Mouse (Mus musculus) erythroid progenitor cell, adult 5-6 weeks (primary cell): ENCODE data around the gene Ly9. TPM values are rescaled to one million over a fixed set of nuclear protein-coding genes. Genes with fewer than 3 reads are reported as not detected.

Source experiments
- ATAC-seq: replicated peaks from 2 replicates; pipeline ENCODE4 v1.8.0; 2016; ENCODE audit warnings: moderate number of reproducible peaks, mild to moderate bottlenecking, moderate TSS enrichment, inconsistent platforms; ENCODE audit not compliant: poor library complexity, low FRiP score, severe bottlenecking
- total RNA-seq, 2 experiments: library from RNA; stranded (forward) in 1 of 2; stranded (reverse) in 1 of 2; fragments of 150-400 nt in 1 of 2; fragments of 186-747, 209-891 nt in 1 of 2; gene quantifications; 2 replicates each; pipeline versions ENCODE4 v1.2.3 to v1.2.4; 2015 to 2017; ENCODE audit warnings: low replicate concordance in 2 of 2

Ly9 gene
- total RNA-seq (2015; ENCODE audit: low replicate concordance) (9.2 and 14.4 TPM in 2 replicates), total RNA-seq (2017; ENCODE audit: low replicate concordance) (6.7 and 15.0 TPM in 2 replicates)

- no peak for ATAC-seq
Measured at GRCm38 (mm10) chr1:171607176-171607575, at the start of gene Ly9. TSS of gene Ly9 (minus strand) at chr1:171607410.

DNA sequence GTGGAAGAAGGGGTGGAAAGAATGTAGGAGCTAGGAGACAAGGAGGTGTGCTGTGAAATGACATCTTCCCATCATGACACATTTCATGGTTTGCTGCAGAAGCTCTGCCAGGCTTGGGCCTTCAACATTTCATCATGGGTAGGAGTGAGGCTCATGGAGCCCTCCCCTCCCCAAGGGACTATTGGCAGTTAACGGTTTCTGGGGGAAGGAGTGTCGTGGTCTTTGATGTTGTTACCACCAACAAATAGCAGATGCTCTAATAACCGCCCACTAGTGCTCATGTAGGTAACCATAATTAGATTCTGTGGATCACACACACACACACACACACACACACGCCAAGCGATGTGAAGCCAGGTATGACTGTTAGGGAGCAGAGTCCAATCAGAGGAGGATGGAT is 45.5 kb upstream of the Ly9 start, which contains the start of gene Slamf7:
TSS of gene Slamf7 (minus strand) at position 302 of the 400 bp plus-strand sequence.
- ATAC-seq, result no peak

- ATAC-seq, result no peak
Measured at GRCm38 (mm10) chr1:171648840-171649239, 41.6 kb upstream of the Ly9 start.

DNA sequence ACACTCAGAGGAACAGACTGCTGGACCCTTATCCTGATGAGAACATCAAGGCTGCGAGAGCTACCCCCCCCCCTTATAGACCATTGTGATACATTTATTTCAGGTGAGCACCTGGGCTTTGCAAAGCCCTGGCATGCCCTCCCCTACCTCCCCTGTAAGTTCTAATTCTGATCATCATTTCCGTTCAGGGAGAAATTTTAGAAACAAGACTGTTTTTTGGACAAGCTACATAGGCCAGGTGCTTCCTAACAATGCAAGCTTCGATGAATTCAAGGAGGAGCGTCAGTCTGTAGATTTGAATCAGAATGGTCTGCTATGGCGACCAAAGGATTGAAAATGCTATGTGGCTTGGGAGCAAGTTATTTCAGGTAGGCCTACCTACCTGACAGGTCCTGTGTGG is 40.5 kb upstream of the Ly9 start:
- ATAC-seq, result no peak

DNA sequence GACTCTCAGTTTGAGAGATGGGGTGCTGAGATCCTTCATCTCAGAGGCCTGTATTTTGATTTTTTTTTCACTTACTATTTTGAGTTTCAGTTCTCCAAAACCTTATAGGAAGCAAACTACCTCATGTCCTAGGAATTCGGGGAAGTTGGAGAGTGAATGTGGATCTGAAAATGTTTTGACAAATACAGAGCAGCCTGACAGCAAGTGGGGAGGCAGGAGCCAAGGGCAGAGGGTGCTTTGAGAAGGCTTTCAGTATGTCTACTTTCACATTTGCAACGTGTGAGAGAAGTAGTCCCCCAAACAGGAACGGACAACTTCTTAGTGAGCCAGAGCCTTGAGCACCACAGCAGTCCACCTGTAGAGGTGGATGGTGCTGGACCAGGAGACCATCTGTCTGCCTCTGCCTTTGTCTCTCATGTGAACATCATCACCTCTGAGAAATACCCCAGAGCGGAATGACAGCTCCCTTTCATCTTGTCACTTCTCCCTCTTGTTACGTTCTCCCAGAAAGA is 39.3 kb upstream of the Ly9 start:
- ATAC-seq, result no peak

GRCm38 (mm10) chr1:171643612-171644011 is 36.4 kb upstream of the Ly9 start:
- no peak for ATAC-seq

GRCm38 (mm10) chr1:171640796-171641195 is 33.6 kb upstream of the Ly9 start:
- no peak for ATAC-seq

DNA sequence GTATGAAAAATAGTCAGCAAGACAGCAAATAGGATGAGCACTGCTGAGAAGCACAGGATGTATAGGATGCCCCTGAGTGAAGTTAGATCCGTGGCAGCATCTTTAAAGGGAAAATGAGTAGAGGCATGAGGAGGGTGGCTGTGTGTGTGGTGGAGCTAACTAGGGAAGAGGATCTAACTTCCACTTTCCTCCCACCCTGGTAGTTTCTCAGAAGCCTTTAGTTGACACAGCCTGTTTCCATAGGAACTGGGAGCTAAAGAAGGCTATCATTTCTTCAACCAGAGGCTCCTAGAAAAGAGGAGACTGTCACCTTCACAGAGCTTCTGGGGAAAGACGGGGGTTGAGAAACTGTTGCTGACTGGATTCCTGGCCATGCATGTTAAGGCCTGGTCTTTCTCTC is 31.5 kb upstream of the Ly9 start:
- no peak for ATAC-seq

GRCm38 (mm10) chr1:171637101-171637500 is 29.9 kb upstream of the Ly9 start:
- ATAC-seq, result no peak

DNA sequence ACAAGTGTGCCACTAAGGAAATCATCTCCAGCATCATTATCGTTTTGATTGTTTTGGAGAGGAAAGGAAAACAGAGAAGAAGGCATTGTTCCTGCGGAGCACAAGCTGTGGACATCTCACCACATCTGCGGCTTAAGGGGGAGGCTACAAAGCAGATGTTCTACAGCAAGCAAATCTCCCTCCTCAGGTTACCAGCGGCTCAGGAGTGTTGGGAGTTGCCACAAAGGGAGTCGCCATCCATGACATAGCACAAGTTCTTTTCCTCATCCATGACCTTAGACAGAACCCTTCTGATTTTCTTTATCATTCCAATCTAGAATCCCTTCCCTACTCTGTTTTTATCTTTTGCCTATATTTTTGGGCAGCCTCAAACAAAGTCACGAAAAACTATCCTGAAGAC is 28.5 kb upstream of the Ly9 start:
- ATAC-seq, result no peak

GRCm38 (mm10) chr1:171631447-171631846 is 24.2 kb upstream of the Ly9 start:
- ATAC-seq, result no peak

DNA sequence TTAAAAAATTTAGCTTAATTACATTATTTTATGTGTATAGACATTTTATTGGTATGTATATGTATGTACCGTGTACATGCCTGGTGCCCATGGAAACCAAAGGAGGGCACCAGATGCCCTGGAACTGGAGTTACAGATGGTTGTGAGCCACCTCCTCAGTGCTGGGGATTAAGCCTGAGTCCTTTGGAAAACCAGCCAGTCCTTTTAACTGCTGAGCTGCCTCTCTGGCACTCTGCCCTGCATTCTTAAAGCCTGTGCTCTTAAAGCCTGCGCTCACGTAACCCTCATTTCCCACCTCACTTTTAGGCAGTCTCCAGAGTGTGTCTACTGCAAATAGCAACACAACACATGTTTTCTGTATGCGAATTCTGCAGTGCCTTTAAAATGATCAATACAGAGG is 23.7 kb upstream of the Ly9 start:
- ATAC-seq, result no peak

GRCm38 (mm10) chr1:171630041-171630440 is 22.8 kb upstream of the Ly9 start:
- no peak for ATAC-seq

- ATAC-seq, result no peak
Measured at GRCm38 (mm10) chr1:171629168-171629567, 22.0 kb upstream of the Ly9 start.

DNA sequence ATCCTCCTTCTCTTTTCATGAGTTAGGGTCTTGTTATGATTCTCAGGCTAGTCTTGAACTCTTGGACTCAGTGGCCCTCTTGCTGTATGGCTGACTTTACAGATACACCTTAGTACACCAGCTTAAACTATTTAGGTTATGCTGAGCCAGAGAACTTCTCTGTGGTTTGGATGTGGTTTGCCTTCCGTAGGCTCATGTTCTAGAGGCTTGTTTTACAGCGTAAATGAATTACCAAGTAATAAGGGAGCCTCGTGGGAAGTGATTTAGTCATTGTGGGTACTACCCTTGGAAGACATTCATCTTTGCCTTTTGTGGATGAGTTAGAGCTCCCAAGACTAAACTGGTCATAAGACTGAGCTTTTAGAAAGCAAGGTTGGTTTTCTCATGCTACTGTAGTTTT is 20.6 kb upstream of the Ly9 start:
- ATAC-seq, result no peak

GRCm38 (mm10) chr1:171620091-171620490 is 12.9 kb upstream of the Ly9 start:
- ATAC-seq, result no peak

- ATAC-seq, result no peak
Measured at GRCm38 (mm10) chr1:171619645-171620044, 12.4 kb upstream of the Ly9 start.

DNA sequence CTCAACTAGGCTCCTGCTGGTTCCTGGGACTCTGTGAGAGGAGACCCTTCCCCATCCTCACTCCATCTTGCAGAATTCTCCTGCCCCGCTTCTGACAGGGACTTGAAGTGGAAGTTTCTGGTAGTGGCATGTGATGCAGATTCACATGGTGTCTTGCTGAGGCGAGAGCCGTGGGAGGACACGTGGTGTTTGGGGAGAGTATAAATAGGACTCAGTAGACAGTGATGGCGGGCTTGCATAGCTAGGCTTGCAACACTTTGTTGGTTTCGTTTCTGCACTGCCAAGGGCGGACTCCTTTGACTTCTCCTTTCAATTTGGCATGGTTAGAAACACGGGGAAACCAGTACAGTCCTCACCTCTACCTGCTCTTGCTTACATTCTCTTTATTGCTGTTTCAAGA is 11.8 kb upstream of the Ly9 start:
- 0 out of 2 replicates have a peak, but pooled peaks have one; percentile 49 for ATAC-seq

- no peak for ATAC-seq
Measured at GRCm38 (mm10) chr1:171616881-171617515, 9.8 kb upstream of the Ly9 start.

DNA sequence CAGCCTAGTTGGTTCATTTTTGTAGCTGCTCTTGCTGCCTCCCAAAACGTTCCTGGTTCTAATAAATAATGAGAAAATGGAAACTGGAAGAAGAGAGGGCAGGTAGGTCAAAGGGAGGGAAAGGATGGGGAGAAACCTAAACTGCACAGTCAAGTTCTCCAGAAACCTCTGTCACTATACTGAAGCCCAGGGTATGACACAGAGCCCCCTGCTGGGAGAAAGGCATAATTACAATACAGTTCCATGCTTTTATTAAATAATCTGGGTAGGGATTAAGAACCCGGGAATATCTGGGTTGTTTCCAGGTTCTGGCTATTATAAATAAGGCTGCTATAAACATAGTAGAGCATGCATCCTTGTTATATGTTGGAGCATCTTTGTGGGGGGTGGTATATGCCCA is 6.8 kb upstream of the Ly9 start:
- no peak for ATAC-seq

DNA sequence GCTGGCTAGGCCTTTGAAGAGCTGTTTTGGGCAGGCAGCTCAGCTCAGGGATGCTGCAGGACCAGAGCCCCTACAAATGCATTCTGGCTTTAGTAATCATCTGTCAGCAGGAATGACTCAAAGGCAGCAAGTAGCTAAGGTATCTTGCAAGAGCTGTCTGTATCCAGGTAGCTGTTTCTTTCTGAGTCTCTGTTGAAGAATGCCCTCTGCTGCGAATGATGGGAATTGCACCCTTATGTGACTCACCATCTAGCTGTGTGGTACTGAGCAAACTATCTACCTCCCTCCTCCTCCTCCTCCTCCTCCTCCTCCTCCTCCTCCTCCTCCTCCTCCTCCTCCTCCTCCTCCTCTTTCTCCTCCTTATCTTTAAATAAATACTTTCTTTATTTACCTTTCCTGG is 3.6 kb upstream of the Ly9 start:
- ATAC-seq, result no peak

- peak; percentile 61; the same call in 1 of the 2 replicates for ATAC-seq
Measured at GRCm38 (mm10) chr1:171610026-171610425, 2.8 kb upstream of the Ly9 start.
